Mouse (Mus musculus) erythroblast, embryonic 14.5 days (primary cell): ENCODE results near the gene Oas1f.

Source experiments
- GATA1 ChIP-seq: IDR thresholded peaks from 2 replicates; pipeline ENCODE4 v1.6.1; 2012; ENCODE audit warnings: low read length, inconsistent platforms, mixed read lengths
- TAL1 ChIP-seq: IDR thresholded peaks from 3 replicates; pipeline ENCODE4 v1.6.1; 2012; ENCODE audit warnings: low read length, inconsistent platforms, mixed read lengths

GRCm38 (mm10) chr5:120870782-120871181 lies 23.6 kb downstream of the Oas1f start:
- TF ChIP-seq GATA1 (no peak), TAL1 (no peak)
